Mouse (Mus musculus) kidney, adult 2 months (tissue): ENCODE measurements at regions not wholly inside any gene's neighbourhood (a gene's known extent, or its start where the extent isn't known, plus 50 kb on each side); places are given as distances from the start of the nearest gene placed in this dataset.

Source experiments
- CTCF ChIP-seq: fragments of 200-500 bp; conservative IDR thresholded peaks from 2 replicates; pipeline ENCODE4 v1.5.1; 2011; ENCODE audit warnings: low read depth, mild to moderate bottlenecking, control low read depth, low read length, moderate library complexity, mixed read lengths; ENCODE audit not compliant: insufficient read depth, insufficient read length
- POLR2A ChIP-seq: fragments of 200-500 bp; IDR thresholded peaks from one replicate; pipeline ENCODE4 v1.6.1; 2011; ENCODE audit warnings: low read depth, low read length, control low read depth

- TF ChIP-seq POLR2A = no peak
- no peak for TF ChIP-seq CTCF
These were observed 63.4 kb downstream of the Gm12728 start for GRCm38 (mm10) chr4:105853086-105853485.
